In the genomic region with DNA sequence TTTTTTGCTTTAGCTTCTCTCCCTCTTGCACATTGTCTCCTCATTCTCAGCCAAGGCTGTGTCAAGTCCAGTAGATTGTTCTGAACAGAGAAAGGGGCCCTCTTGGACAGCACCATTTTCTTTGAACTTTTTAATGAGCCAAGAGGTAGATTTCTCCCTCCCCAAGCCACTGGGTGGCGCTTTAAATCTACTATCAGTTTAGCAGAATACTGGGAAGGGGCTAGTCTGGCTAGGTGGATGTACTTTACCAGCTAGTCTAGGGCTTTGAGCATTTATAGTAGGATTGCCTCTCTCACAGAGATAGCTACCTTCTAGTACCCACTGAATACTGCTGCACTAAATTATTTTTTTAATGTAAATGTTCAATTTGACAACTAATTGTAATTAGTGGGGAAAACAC, we compare ENCODE assay signal across 8 mouse cellular contexts. TPM values are rescaled to one million over a fixed set of nuclear protein-coding genes. Genes with fewer than 3 reads are reported as not detected.
DNase-seq lines count a peak whose midpoint lies in the region; ATAC-seq lines count a peak whose summit lies in the region.
"Had no signal": no experiment of that assay in that cellular context is flagged by ENCODE, and none has a peak within 500 bp of the region (broad histone marks: within the 10 kb centered on the region; RNA-seq: fewer than 3 reads in every experiment).

No protein-coding gene starts in this region.

- 0% methylated on average over 1 of the region's 1 CpGs for WGBS in forebrain, embryonic 13.5 days
- 4% methylated on average over 1 of the region's 1 CpGs for WGBS in midbrain, embryonic 12.5 days

- H3K36me3 ChIP-seq in forebrain, embryonic 13.5 days (ENCODE audit: poor library complexity, severe bottlenecking) = no peaks in the 10 kb centered on the region
- H3K36me3 ChIP-seq in midbrain, embryonic 12.5 days = no peaks in the 10 kb centered on the region

- peak; percentile 54 to 74 for DNase-seq in layer of hippocampus, postnatal 10 days (ENCODE audit: low spot score in 2 of 2)
- no peak for DNase-seq in layer of hippocampus, adult 9-11 months
- peak; percentile 62 for DNase-seq in ZHBTc4 (ENCODE audit: low read depth, low spot score)
- DNase-seq in spleen, adult 12 weeks (ENCODE audit: low spot score) = no peak
- DNase-seq in gastrocnemius, adult 18-20 months (ENCODE audit: low spot score) = no peak

- peaks cover 14% of the 10 kb centered on the region for H3K4me1 ChIP-seq in forebrain, embryonic 13.5 days
- H3K4me1 ChIP-seq in midbrain, embryonic 12.5 days = peaks cover 19% of the 10 kb centered on the region

- H3K9me3 ChIP-seq in forebrain, embryonic 13.5 days (replicated peaks) = no peaks in the 10 kb centered on the region
- no peaks in the 10 kb centered on the region for H3K9me3 ChIP-seq in midbrain, embryonic 12.5 days

- H3K27me3 ChIP-seq in forebrain, embryonic 13.5 days = no peaks in the 10 kb centered on the region
- H3K27me3 ChIP-seq in midbrain, embryonic 12.5 days = 0 out of 2 replicates have a peak, but pooled peaks cover 6% of the 10 kb centered on the region

- no peak overlapping the region for H3K4me2 ChIP-seq in forebrain, embryonic 13.5 days
- H3K4me2 ChIP-seq in midbrain, embryonic 12.5 days (replicated peaks) = no peak overlapping the region

- no peak overlapping the region for H3K4me3 ChIP-seq in forebrain, embryonic 13.5 days
- no peak overlapping the region for H3K4me3 ChIP-seq in midbrain, embryonic 12.5 days

- H3K27ac ChIP-seq in forebrain, embryonic 13.5 days = no peak overlapping the region
- H3K27ac ChIP-seq in midbrain, embryonic 12.5 days (replicated peaks) = no peak overlapping the region

- H3K9ac ChIP-seq in forebrain, embryonic 13.5 days = no peak overlapping the region
- H3K9ac ChIP-seq in midbrain, embryonic 12.5 days (replicated peaks) = no peak overlapping the region

- ATAC-seq in forebrain, embryonic 13.5 days = peak; percentile 72
- ATAC-seq in midbrain, embryonic 12.5 days (ENCODE audit: low FRiP score, low read depth) = peak; percentile 67

RNA-seq across cellular contexts. Expression of gene Pde1b, which starts 20.3 kb away (rescaled TPM):
- total RNA-seq in layer of hippocampus, postnatal 10 days (2021) = 10 to 100 TPM; 48.2 to 53.9 TPM
- polyA plus RNA-seq in forebrain, embryonic 13.5 days (2015; fragmentation: Nextera tagmentation; extraction: Ambion mirVana) = 60.5 and 61.6 TPM in 2 replicates
- 47.8 and 48.7 TPM in 2 replicates for polyA plus RNA-seq in midbrain, embryonic 12.5 days (2016; fragmentation: Nextera tagmentation; extraction: Ambion mirVana)
- under 1 TPM; 0.30 to 0.81 TPM for total RNA-seq in gastrocnemius, adult 18-20 months (2021)

RNA-seq across cellular contexts. Expression of gene Nckap1l, which starts 28.9 kb away (rescaled TPM):
- 1 to 10 TPM; 8.7 TPM for total RNA-seq in layer of hippocampus, postnatal 10 days (2021)
- 1.0 and 1.2 TPM in 2 replicates for polyA plus RNA-seq in forebrain, embryonic 13.5 days (2015; fragmentation: Nextera tagmentation; extraction: Ambion mirVana)
- polyA plus RNA-seq in midbrain, embryonic 12.5 days (2016; fragmentation: Nextera tagmentation; extraction: Ambion mirVana) = 1.8 TPM in 2 replicates
- under 1 TPM; 0.71 to 0.90 TPM for total RNA-seq in gastrocnemius, adult 18-20 months (2021)

RNA-seq across cellular contexts. Expression of gene Gtsf2, which starts 34.2 kb away (rescaled TPM):
- total RNA-seq in layer of hippocampus, postnatal 10 days (2021) = not detected
- polyA plus RNA-seq in forebrain, embryonic 13.5 days (2015; fragmentation: Nextera tagmentation; extraction: Ambion mirVana) = not detected in 2 replicates
- polyA plus RNA-seq in midbrain, embryonic 12.5 days (2016; fragmentation: Nextera tagmentation; extraction: Ambion mirVana) = 0.34 TPM in 1 of 2 replicates, not detected in the other
- total RNA-seq in gastrocnemius, adult 18-20 months (2021) = not detected
- total RNA-seq: heart, postnatal 14 days had no signal

RNA-seq across cellular contexts. Expression of gene Gtsf1, which starts 52.2 kb away (rescaled TPM):
- total RNA-seq in layer of hippocampus, postnatal 10 days (2021) = not detected
- polyA plus RNA-seq in forebrain, embryonic 13.5 days (2015; fragmentation: Nextera tagmentation; extraction: Ambion mirVana) = not detected in 2 replicates
- not detected in 2 replicates for polyA plus RNA-seq in midbrain, embryonic 12.5 days (2016; fragmentation: Nextera tagmentation; extraction: Ambion mirVana)
- not detected for total RNA-seq in gastrocnemius, adult 18-20 months (2021)

RNA-seq across cellular contexts. Expression of gene Ppp1r1a, which starts 55.3 kb away (rescaled TPM):
- 100 to 1,000 TPM; 147 to 157 TPM for total RNA-seq in layer of hippocampus, postnatal 10 days (2021)
- 82.3 and 85.8 TPM in 2 replicates for polyA plus RNA-seq in forebrain, embryonic 13.5 days (2015; fragmentation: Nextera tagmentation; extraction: Ambion mirVana)
- polyA plus RNA-seq in midbrain, embryonic 12.5 days (2016; fragmentation: Nextera tagmentation; extraction: Ambion mirVana) = 66.3 and 66.7 TPM in 2 replicates
- 100 to 1,000 TPM in 1 of 2 experiments, 10 to 100 TPM in 1; 92.3 to 143 TPM for total RNA-seq in gastrocnemius, adult 18-20 months (2021)

Comparison
In these comparisons a context has a peak if more than half of its experiments do, and no peak if none do; other contexts are left out.
1. DNase-seq: peak in layer of hippocampus, postnatal 10 days (2 of 2) and ZHBTc4 (single experiment); none in layer of hippocampus, adult 9-11 months (single experiment), spleen, adult 12 weeks (single experiment) and gastrocnemius, adult 18-20 months (single experiment).
2. RNA of gene Pde1b, which starts 20.3 kb away (total RNA-seq): 48.2 to 53.9 TPM in layer of hippocampus, postnatal 10 days; 0.30 to 0.81 TPM in gastrocnemius, adult 18-20 months; every median in the first group is over 10 times any median in the second.
3. RNA of gene Nckap1l, which starts 28.9 kb away (total RNA-seq): 8.7 TPM in layer of hippocampus, postnatal 10 days; 0.71 to 0.90 TPM in gastrocnemius, adult 18-20 months; every median in the first group is over 4 times any median in the second.